Mouse (Mus musculus) cerebellum, adult (tissue): ENCODE measurements around the gene Cgn.
"Not testable (repeated sequence)": the region's sequence is repeated elsewhere in the genome, so short reads cannot be mapped to it uniquely, and the experiment has no call there.

Experiments used
- ATAC-seq: cut with Nextera tagmentation; 2 replicates; pipeline ENCODE4 v1.9.2; 2017; ENCODE audit warnings: mild to moderate bottlenecking, moderate library complexity, mixed read lengths; ENCODE audit not compliant: insufficient number of reproducible peaks, low FRiP score, low TSS enrichment

Cgn gene

DNA sequence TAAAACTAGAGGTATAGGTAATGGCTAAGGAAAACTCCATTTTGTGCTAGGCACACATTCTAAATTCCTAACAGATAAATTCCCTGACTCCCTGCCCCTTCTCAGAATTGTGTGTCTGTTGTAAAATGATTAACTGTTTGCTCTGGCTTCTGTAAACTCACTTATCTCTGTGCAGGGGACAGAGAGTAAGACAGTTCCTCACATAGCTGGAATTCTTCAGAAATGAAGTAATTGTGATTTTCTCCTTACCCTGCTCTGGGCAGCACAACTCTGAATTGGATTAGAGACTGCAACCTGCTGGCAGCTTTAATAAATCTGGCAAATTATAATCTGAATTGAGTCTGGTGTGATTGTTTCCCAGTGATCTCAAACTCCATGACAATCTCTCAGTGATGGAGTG, 75.7 kb downstream of the Cgn start:
- not testable (repeated sequence) for ATAC-seq
